Mouse (Mus musculus): Measurements from ENCODE around the gene Stox2. TPM values are rescaled to one million over a fixed set of nuclear protein-coding genes. Genes with fewer than 3 reads are reported as not detected.
"Not testable (repeated sequence)": the region's sequence is repeated elsewhere in the genome, so short reads cannot be mapped to it uniquely, and the experiment has no call there.

The Stox2 gene
- polyA plus RNA-seq, 1 experiment from 2014 or later: 34.3 TPM

DNA sequence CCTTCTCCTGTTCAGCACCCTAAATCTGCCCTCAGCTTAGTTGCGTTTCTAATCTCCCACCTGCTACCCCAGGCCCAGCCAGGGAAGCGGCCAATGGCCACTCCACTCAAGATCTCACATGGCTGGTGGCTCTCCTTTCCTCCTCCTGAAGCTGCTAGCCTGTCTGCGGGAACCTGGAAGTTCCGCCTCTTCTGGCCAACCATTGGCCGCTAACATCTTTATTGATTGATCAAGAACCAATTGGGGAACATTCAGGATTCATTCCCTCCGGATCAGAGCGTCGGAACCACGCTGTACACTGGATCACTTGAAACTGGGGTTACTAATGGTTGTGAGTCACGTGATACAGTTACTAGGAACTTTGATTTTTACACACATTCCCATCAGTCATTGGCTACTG lies 12.4 kb upstream of the Stox2 start:
- WGBS: 91% methylated on average over 10 of the region's 10 CpGs
- Histone ChIP-seq H3K36me3 (ENCODE audit: control insufficient read depth, insufficient read depth, low read length) (no peaks in the 10 kb centered on the region), H3K27ac (ENCODE audit: low read depth, low read length) (no peak overlapping the region), H3K9ac (ENCODE audit: low read length) (no peak overlapping the region), H3K4me3 (ENCODE audit: low read depth, low read length) (no peak overlapping the region), H3K4me2 (no peak overlapping the region), H3K27me3 (ENCODE audit: control insufficient read depth, insufficient read depth, low read length) (no peaks in the 10 kb centered on the region), H3K4me1 (ENCODE audit: control insufficient read depth, insufficient read depth, low read length) (no peaks in the 10 kb centered on the region), H3K9me3 (ENCODE audit: control insufficient read depth, low read length) (peaks cover 3% of the 10 kb centered on the region; the same call in 1 of the 2 replicates)
- ATAC-seq (ENCODE audit: low FRiP score): no peak
- DNase-seq (ENCODE audit: low spot score, missing footprints): no peak

DNA sequence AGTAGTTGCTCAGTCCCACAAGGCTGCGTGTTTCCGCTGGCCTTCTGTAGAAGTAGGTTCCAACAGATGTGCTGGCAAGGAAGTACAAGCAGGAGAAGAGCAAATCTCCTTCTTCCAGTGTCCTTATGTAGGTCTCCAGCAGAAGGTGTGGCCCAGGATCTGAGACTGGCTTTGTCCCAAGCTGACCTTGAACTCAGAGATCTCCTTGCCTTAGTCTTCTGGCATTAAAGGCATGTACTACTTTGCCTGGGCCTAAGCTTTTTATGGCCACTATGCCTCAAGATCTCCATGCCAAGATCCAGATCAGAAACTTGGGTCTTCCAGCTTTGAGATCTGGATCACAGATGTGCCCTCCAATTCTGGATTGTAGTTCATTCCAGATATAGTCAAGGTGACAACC lies 3.0 kb upstream of the Stox2 start:
- not testable (repeated sequence) for H3K9me3 ChIP-seq (ENCODE audit: control insufficient read depth, low read length); H3K27ac ChIP-seq (ENCODE audit: low read depth, low read length); ATAC-seq (ENCODE audit: low FRiP score); H3K4me2 ChIP-seq; H3K36me3 ChIP-seq (ENCODE audit: control insufficient read depth, insufficient read depth, low read length); DNase-seq (ENCODE audit: low spot score, missing footprints); H3K4me3 ChIP-seq (ENCODE audit: low read depth, low read length); H3K27me3 ChIP-seq (ENCODE audit: control insufficient read depth, insufficient read depth, low read length); H3K4me1 ChIP-seq (ENCODE audit: control insufficient read depth, insufficient read depth, low read length); H3K9ac ChIP-seq (ENCODE audit: low read length)
- 97% methylated on average over 2 of the region's 2 CpGs for WGBS

DNA sequence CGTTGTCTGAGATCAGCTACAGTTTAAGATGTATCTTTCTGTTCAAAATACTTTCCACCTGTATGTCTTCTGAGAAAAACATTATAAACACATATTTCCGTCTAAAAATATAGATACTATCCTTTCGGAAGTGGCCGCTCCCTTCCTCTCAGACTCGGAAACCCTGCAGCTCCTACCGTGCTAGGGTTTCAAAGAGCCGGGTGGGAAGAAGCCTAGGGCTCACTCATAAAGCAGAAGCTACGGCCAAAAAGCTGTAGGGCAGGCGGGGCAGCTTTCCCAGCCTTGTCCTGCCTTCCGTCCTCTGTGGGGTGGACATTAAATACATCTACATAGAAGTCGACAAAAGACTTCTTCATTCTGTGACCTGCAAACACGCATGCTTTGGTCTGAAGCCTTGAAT lies 6.9 kb downstream of the Stox2 start:
- no peak overlapping the region for H3K9ac ChIP-seq (ENCODE audit: low read length)
- DNase-seq (ENCODE audit: low spot score, missing footprints): no peak
- no peak for ATAC-seq (ENCODE audit: low FRiP score)
- H3K27ac ChIP-seq (ENCODE audit: low read depth, low read length): no peak overlapping the region
- no peaks in the 10 kb centered on the region for H3K9me3 ChIP-seq (ENCODE audit: control insufficient read depth, low read length)
- 58% methylated on average over 12 of the region's 12 CpGs for WGBS
- H3K36me3 ChIP-seq (ENCODE audit: control insufficient read depth, insufficient read depth, low read length): no peaks in the 10 kb centered on the region
- H3K4me1 ChIP-seq (ENCODE audit: control insufficient read depth, insufficient read depth, low read length): peaks cover 2% of the 10 kb centered on the region; the same call in 1 of the 2 replicates
- no peak overlapping the region for H3K4me2 ChIP-seq
- no peaks in the 10 kb centered on the region for H3K27me3 ChIP-seq (ENCODE audit: control insufficient read depth, insufficient read depth, low read length)
- no peak overlapping the region for H3K4me3 ChIP-seq (ENCODE audit: low read depth, low read length)

DNA sequence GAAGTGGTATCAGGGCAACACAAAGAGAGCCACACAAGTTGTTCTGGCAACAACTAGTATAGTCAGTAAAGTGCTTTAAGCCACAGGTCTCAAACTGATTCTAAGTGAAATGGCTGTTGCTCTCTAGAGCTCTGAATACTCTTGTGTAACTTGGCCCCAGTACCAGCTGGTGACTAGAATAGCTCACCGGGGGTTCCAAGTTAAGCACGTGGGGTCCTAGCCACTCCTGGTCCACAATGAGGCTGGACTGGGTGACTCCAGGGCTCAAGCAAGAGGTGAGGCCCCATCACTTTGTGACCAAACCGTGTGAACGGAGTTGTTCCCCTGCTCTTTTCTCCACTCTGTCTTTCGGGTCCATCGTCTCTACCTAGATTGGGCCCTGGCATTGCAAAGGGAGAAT lies 8.2 kb downstream of the Stox2 start:
- Histone ChIP-seq H3K4me3 (ENCODE audit: low read depth, low read length) (no peak overlapping the region), H3K9ac (ENCODE audit: low read length) (no peak overlapping the region), H3K27me3 (ENCODE audit: control insufficient read depth, insufficient read depth, low read length) (no peaks in the 10 kb centered on the region), H3K4me2 (no peak overlapping the region), H3K27ac (ENCODE audit: low read depth, low read length) (no peak overlapping the region), H3K4me1 (ENCODE audit: control insufficient read depth, insufficient read depth, low read length) (peaks cover 2% of the 10 kb centered on the region; the same call in 1 of the 2 replicates), H3K36me3 (ENCODE audit: control insufficient read depth, insufficient read depth, low read length) (no peaks in the 10 kb centered on the region), H3K9me3 (ENCODE audit: control insufficient read depth, low read length) (no peaks in the 10 kb centered on the region)
- ATAC-seq (ENCODE audit: low FRiP score) (no peak), DNase-seq (ENCODE audit: low spot score, missing footprints) (no peak)
- WGBS: 76% methylated on average over 6 of the region's 6 CpGs

GRCm38 (mm10) chr8:47435861-47436260 lies 10.3 kb downstream of the Stox2 start:
- H3K4me2 ChIP-seq: no peak overlapping the region
- no peak overlapping the region for H3K27ac ChIP-seq (ENCODE audit: low read depth, low read length)
- H3K27me3 ChIP-seq (ENCODE audit: control insufficient read depth, insufficient read depth, low read length): no peaks in the 10 kb centered on the region
- DNase-seq (ENCODE audit: low spot score, missing footprints) (no peak), ATAC-seq (ENCODE audit: low FRiP score) (no peak)
- 90% methylated on average over 2 of the region's 2 CpGs for WGBS
- H3K4me1 ChIP-seq (ENCODE audit: control insufficient read depth, insufficient read depth, low read length): peaks cover 2% of the 10 kb centered on the region; the same call in 1 of the 2 replicates
- H3K4me3 ChIP-seq (ENCODE audit: low read depth, low read length): no peak overlapping the region
- H3K9ac ChIP-seq (ENCODE audit: low read length): no peak overlapping the region
- no peaks in the 10 kb centered on the region for H3K9me3 ChIP-seq (ENCODE audit: control insufficient read depth, low read length)
- no peaks in the 10 kb centered on the region for H3K36me3 ChIP-seq (ENCODE audit: control insufficient read depth, insufficient read depth, low read length)

- no peak overlapping the region for H3K4me3 ChIP-seq (ENCODE audit: low read depth, low read length)
- no peaks in the 10 kb centered on the region for H3K36me3 ChIP-seq (ENCODE audit: control insufficient read depth, insufficient read depth, low read length)
- ATAC-seq (ENCODE audit: low FRiP score): no peak
- peaks cover 2% of the 10 kb centered on the region; the same call in 1 of the 2 replicates for H3K4me1 ChIP-seq (ENCODE audit: control insufficient read depth, insufficient read depth, low read length)
- H3K9me3 ChIP-seq (ENCODE audit: control insufficient read depth, low read length): no peaks in the 10 kb centered on the region
- WGBS: 84% methylated on average over 4 of the region's 4 CpGs
- H3K4me2 ChIP-seq: no peak overlapping the region
- H3K27me3 ChIP-seq (ENCODE audit: control insufficient read depth, insufficient read depth, low read length): no peaks in the 10 kb centered on the region
- H3K9ac ChIP-seq (ENCODE audit: low read length): no peak overlapping the region
- H3K27ac ChIP-seq (ENCODE audit: low read depth, low read length): no peak overlapping the region
- no peak for DNase-seq (ENCODE audit: low spot score, missing footprints)
Observed at GRCm38 (mm10) chr8:47435412-47435811, 10.8 kb downstream of the Stox2 start.

- no peaks in the 10 kb centered on the region for H3K9me3 ChIP-seq (ENCODE audit: control insufficient read depth, low read length)
- DNase-seq (ENCODE audit: low spot score, missing footprints): no peak
- H3K9ac ChIP-seq (ENCODE audit: low read length): no peak overlapping the region
- H3K27ac ChIP-seq (ENCODE audit: low read depth, low read length): no peak overlapping the region
- H3K36me3 ChIP-seq (ENCODE audit: control insufficient read depth, insufficient read depth, low read length): no peaks in the 10 kb centered on the region
- whole genome bisulfite sequencing: 69% methylated on average over 4 of the region's 4 CpGs
- H3K4me2 ChIP-seq: no peak overlapping the region
- H3K27me3 ChIP-seq (ENCODE audit: control insufficient read depth, insufficient read depth, low read length): no peaks in the 10 kb centered on the region
- H3K4me3 ChIP-seq (ENCODE audit: low read depth, low read length): no peak overlapping the region
- ATAC-seq (ENCODE audit: low FRiP score): no peak
- no peaks in the 10 kb centered on the region for H3K4me1 ChIP-seq (ENCODE audit: control insufficient read depth, insufficient read depth, low read length)
Observed at GRCm38 (mm10) chr8:47431263-47431662, 14.9 kb downstream of the Stox2 start.

- not testable (repeated sequence) for H3K36me3 ChIP-seq (ENCODE audit: control insufficient read depth, insufficient read depth, low read length); H3K27ac ChIP-seq (ENCODE audit: low read depth, low read length); ATAC-seq (ENCODE audit: low FRiP score); DNase-seq (ENCODE audit: low spot score, missing footprints); H3K9me3 ChIP-seq (ENCODE audit: control insufficient read depth, low read length); H3K9ac ChIP-seq (ENCODE audit: low read length); H3K4me2 ChIP-seq
- Histone ChIP-seq H3K4me1 (ENCODE audit: control insufficient read depth, insufficient read depth, low read length) (peaks cover 12% of the 10 kb centered on the region), H3K27me3 (ENCODE audit: control insufficient read depth, insufficient read depth, low read length) (peaks cover 55% of the 10 kb centered on the region), H3K4me3 (ENCODE audit: low read depth, low read length) (0 out of 2 replicates have a peak overlapping the region, but pooled peaks have one; percentile 59)
- WGBS: 0% methylated on average over 8 of the region's 8 CpGs
Observed at GRCm38 (mm10) chr8:47414258-47414525, 32.0 kb downstream of the Stox2 start.

DNA sequence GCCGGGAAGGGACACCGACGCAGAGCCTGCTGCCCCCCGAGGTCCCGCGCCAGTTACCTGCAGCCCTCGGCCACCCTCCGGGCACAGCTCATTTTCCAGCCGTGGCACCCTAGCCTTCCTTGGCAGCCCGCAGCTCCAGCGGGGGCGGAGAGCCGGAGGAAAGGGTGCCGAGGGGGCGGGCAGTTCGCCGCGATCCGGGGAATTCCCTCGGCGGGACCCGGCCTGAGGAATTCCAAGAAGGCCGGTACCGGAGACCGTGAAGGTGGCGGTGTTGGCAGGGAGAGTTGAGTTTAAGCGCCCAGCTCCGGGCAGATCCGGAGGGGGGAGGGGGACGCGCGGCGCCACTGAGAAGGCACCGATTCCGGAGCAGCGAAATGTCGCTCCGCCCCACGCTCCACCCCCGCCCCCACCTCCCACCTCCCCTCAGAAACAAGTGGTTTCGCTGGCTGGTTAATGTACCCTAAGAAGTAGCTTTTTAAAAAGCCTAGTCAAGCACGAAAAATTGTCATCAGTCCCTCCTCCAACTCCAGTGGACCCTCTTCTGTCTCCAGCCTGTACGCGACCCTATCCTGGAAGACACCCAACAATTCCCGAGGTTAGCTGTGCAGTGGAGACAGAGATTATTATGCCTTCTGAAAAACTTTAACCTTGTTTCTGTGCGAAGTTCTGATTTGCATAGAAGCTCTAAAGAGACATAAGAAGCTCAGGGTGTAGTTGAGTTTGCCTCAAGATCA lies 32.5 kb downstream of the Stox2 start:
- DNase-seq (ENCODE audit: low spot score, missing footprints): peak; percentile 94
- H3K27ac ChIP-seq (ENCODE audit: low read depth, low read length): no peak overlapping the region
- peak; percentile 72 for ATAC-seq (ENCODE audit: low FRiP score)
- under 1% methylated on average over 40 of the region's 46 CpGs for WGBS
- H3K36me3 ChIP-seq (ENCODE audit: control insufficient read depth, insufficient read depth, low read length): no peaks in the 10 kb centered on the region
- H3K9me3 ChIP-seq (ENCODE audit: control insufficient read depth, low read length): no peaks in the 10 kb centered on the region
- H3K4me3 ChIP-seq (ENCODE audit: low read depth, low read length): peak overlapping the region; percentile 59
- H3K4me2 ChIP-seq: peak overlapping the region; percentile 98
- H3K9ac ChIP-seq (ENCODE audit: low read length): peak overlapping the region; percentile 54
- H3K4me1 ChIP-seq (ENCODE audit: control insufficient read depth, insufficient read depth, low read length): peaks cover 12% of the 10 kb centered on the region
- peaks cover 60% of the 10 kb centered on the region for H3K27me3 ChIP-seq (ENCODE audit: control insufficient read depth, insufficient read depth, low read length)

Measured in midbrain, embryonic 11.5 days (tissue).